Mouse (Mus musculus) brain, embryonic 14.5 days (tissue): ENCODE data around the gene Gm10413.
"Not testable (repeated sequence)": the region's sequence is repeated elsewhere in the genome, so short reads cannot be mapped to it uniquely, and the experiment has no call there.

Source experiments
- CTCF ChIP-seq: fragments of 200-500 bp; IDR thresholded peaks from 2 replicates; pipeline ENCODE4 v1.5.1; 2012; ENCODE audit warnings: inconsistent platforms, mild to moderate bottlenecking, moderate library complexity, borderline replicate concordance; ENCODE audit not compliant: insufficient read depth, insufficient read length; ENCODE audit errors: extremely low read depth
- POLR2A ChIP-seq: fragments of 200-500 bp; IDR thresholded peaks from 2 replicates; pipeline ENCODE4 v1.6.1; 2012; ENCODE audit warnings: mild to moderate bottlenecking, inconsistent platforms, borderline replicate concordance; ENCODE audit not compliant: poor library complexity, insufficient read depth, insufficient read length, severe bottlenecking; ENCODE audit errors: extremely low read depth

DNA sequence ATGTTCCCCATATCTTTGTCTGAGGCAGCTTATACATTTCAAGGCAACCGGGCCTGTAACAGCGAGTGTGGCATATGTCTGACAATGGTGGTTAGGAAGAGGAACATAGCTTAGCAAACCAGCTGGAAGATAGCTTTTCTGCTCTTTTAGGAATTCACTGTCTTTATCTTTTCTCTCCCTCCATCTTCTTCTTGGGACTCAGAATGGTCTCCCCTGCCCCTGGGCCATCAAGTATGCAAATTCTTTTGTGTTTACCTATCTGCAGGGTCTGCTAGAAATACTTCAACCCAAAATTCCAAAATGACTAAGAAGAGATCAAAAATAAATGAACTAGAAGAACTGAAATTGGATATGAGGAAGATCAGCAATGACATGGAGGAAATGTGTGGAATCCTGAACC is 32.9 kb downstream of the Gm10413 start, which contains the start of gene Gm3005:
- not testable (repeated sequence) for TF ChIP-seq POLR2A, CTCF
